Comparison of ENCODE assay signal across 14 mouse cellular contexts in genomic region chr5:101091027-101091598, GRCm38 (mm10).
DNase-seq lines count a peak whose midpoint lies in the region; ATAC-seq and TF ChIP-seq lines count a peak whose summit lies in the region.
"Had no signal": no experiment of that assay in that cellular context is flagged by ENCODE, and none has a peak within 500 bp of the region (broad histone marks: within the 10 kb centered on the region; RNA-seq: fewer than 3 reads in every experiment).

No protein-coding gene starts in this region.

- H3K27me3 ChIP-seq in limb, embryonic 12.5 days = no peaks in the 10 kb centered on the region
- no peaks in the 10 kb centered on the region for H3K27me3 ChIP-seq in limb, embryonic 10.5 days (ENCODE audit: low read depth, poor library complexity, severe bottlenecking)
- no peaks in the 10 kb centered on the region for H3K27me3 ChIP-seq in hindbrain, embryonic 14.5 days (ENCODE audit: control insufficient read depth, insufficient read depth, low read length)
- H3K27me3 ChIP-seq: embryonic facial prominence, embryonic 13.5 days; megakaryocyte, embryonic 14.5 days had no signal

- H3K4me1 ChIP-seq in limb, embryonic 12.5 days (replicated peaks) = peaks cover 7% of the 10 kb centered on the region
- no peaks in the 10 kb centered on the region; the same call in 1 of the 2 replicates for H3K4me1 ChIP-seq in limb, embryonic 10.5 days
- peaks cover 15% of the 10 kb centered on the region; the same call in 1 of the 2 replicates for H3K4me1 ChIP-seq in hindbrain, embryonic 14.5 days (replicated peaks; ENCODE audit: control insufficient read depth, insufficient read depth, low read length)
- H3K4me1 ChIP-seq in olfactory bulb, adult 2 months (ENCODE audit: control insufficient read depth, insufficient read depth, low read length) = peaks cover 5% of the 10 kb centered on the region
- H3K4me1 ChIP-seq: embryonic facial prominence, embryonic 13.5 days; megakaryocyte, embryonic 14.5 days had no signal

- no peak overlapping the region for H3K4me3 ChIP-seq in limb, embryonic 12.5 days (replicated peaks)
- H3K4me3 ChIP-seq in limb, embryonic 10.5 days = no peak overlapping the region
- H3K4me3 ChIP-seq in hindbrain, embryonic 14.5 days (replicated peaks; ENCODE audit: low read length) = 0 out of 2 replicates have a peak overlapping the region, but pooled peaks have one; percentile 2
- peak overlapping the region; percentile 11; the same call in 1 of the 2 replicates for H3K4me3 ChIP-seq in olfactory bulb, adult 2 months (ENCODE audit: insufficient read depth, low read depth, low read length)
- H3K4me3 ChIP-seq: embryonic facial prominence, embryonic 13.5 days; megakaryocyte, embryonic 14.5 days had no signal

- H3K9ac ChIP-seq in limb, embryonic 12.5 days (replicated peaks) = no peak overlapping the region
- peak overlapping the region; percentile 18; the same call in 1 of the 2 replicates for H3K9ac ChIP-seq in hindbrain, embryonic 14.5 days
- H3K9ac ChIP-seq: embryonic facial prominence, embryonic 13.5 days; liver, embryonic 14.5 days had no signal

- WGBS in limb, embryonic 12.5 days = 57% methylated on average over 21 of the region's 21 CpGs
- WGBS in limb, embryonic 10.5 days = 80% methylated on average over 21 of the region's 21 CpGs
- 28% methylated on average over 21 of the region's 21 CpGs for WGBS in hindbrain, embryonic 14.5 days
- WGBS in olfactory bulb, adult 2 months = 10% methylated on average over 21 of the region's 21 CpGs

- peak; percentile 20; the same call in 1 of the 2 replicates for ATAC-seq in frontal cortex, adult (ENCODE audit: low TSS enrichment)
- ATAC-seq in limb, embryonic 12.5 days (ENCODE audit: insufficient number of reproducible peaks, insufficient read depth, low FRiP score, low TSS enrichment, low read depth) = no peak
- peak; percentile 87 for ATAC-seq in hindbrain, embryonic 14.5 days (ENCODE audit: low FRiP score)

- no peaks in the 10 kb centered on the region for H3K9me3 ChIP-seq in limb, embryonic 12.5 days
- H3K9me3 ChIP-seq in limb, embryonic 10.5 days (replicated peaks) = no peaks in the 10 kb centered on the region
- H3K9me3 ChIP-seq in hindbrain, embryonic 14.5 days (ENCODE audit: control insufficient read depth, low read length) = no peaks in the 10 kb centered on the region
- H3K9me3 ChIP-seq: embryonic facial prominence, embryonic 13.5 days had no signal

- no peak for TF ChIP-seq CTCF in olfactory bulb, adult 2 months (IDR thresholded peaks at IDR 0.05; ENCODE audit: insufficient read depth, low read depth, low read length)

- peak overlapping the region; percentile 23; the same call in 1 of the 2 replicates for H3K4me2 ChIP-seq in limb, embryonic 12.5 days
- H3K4me2 ChIP-seq in hindbrain, embryonic 14.5 days (replicated peaks) = peak overlapping the region; percentile 38
- H3K4me2 ChIP-seq: embryonic facial prominence, embryonic 13.5 days had no signal

- DNase-seq in frontal cortex, postnatal 25 days (ENCODE audit: low spot score in 2 of 2) = no peak
- no peak for DNase-seq in limb, embryonic 10.5 days (ENCODE audit: low spot score)
- DNase-seq in hindbrain, embryonic 14.5 days (ENCODE audit: low spot score) = peak; percentile 76
- DNase-seq in adrenal gland, adult 18-20 months (ENCODE audit: low spot score in 2 of 2) = no peak
- no peak for DNase-seq in embryo, embryonic 10.5 days (ENCODE audit: low spot score)
- DNase-seq: adrenal gland, postnatal 10 days; cerebellum, adult 9-10 months; thymus, postnatal 14 days had no signal

- no peak overlapping the region for H3K27ac ChIP-seq in limb, embryonic 12.5 days
- H3K27ac ChIP-seq in limb, embryonic 10.5 days = no peak overlapping the region
- H3K27ac ChIP-seq in hindbrain, embryonic 14.5 days = peak overlapping the region; percentile 79
- peak overlapping the region; percentile 76 for H3K27ac ChIP-seq in olfactory bulb, adult 2 months (ENCODE audit: insufficient read depth, low read depth, low read length)
- H3K27ac ChIP-seq: embryonic facial prominence, embryonic 13.5 days; liver, embryonic 14.5 days had no signal

- TF ChIP-seq POLR2A in olfactory bulb, adult 2 months (IDR thresholded peaks at IDR 0.05; ENCODE audit: insufficient read depth, low read depth, low read length) = no peak

- H3K36me3 ChIP-seq in limb, embryonic 12.5 days = no peaks in the 10 kb centered on the region
- no peaks in the 10 kb centered on the region for H3K36me3 ChIP-seq in limb, embryonic 10.5 days
- H3K36me3 ChIP-seq in hindbrain, embryonic 14.5 days (replicated peaks; ENCODE audit: control insufficient read depth, insufficient read depth) = no peaks in the 10 kb centered on the region
- H3K36me3 ChIP-seq: embryonic facial prominence, embryonic 13.5 days had no signal

Comparison
In these comparisons a context has a peak if more than half of its experiments do, and no peak if none do; other contexts are left out.
1. H3K27ac ChIP-seq: peak in hindbrain, embryonic 14.5 days (single experiment) and olfactory bulb, adult 2 months (single experiment); none in limb, embryonic 12.5 days (single experiment) and limb, embryonic 10.5 days (single experiment).
2. H3K4me3 ChIP-seq: peak in hindbrain, embryonic 14.5 days (single experiment) and olfactory bulb, adult 2 months (single experiment); none in limb, embryonic 12.5 days (single experiment) and limb, embryonic 10.5 days (single experiment).